Mouse (Mus musculus) MEL (cell line): ENCODE data around the gene Gli1.

Experiments used
- CTCF ChIP-seq, 3 experiments: IDR thresholded peaks in 2 of 3; conservative IDR thresholded peaks in 1 of 3; 2 replicates each; pipeline ENCODE4 v1.5.1; 2011 to 2012; ENCODE audit warnings: low read length in 3 of 3, low read depth in 2 of 3, mild to moderate bottlenecking in 2 of 3, improper control_type of control experiment in 1 of 3, inconsistent platforms in 1 of 3, mixed read lengths in 1 of 3, moderate library complexity in 1 of 3; ENCODE audit not compliant: control insufficient read depth in 1 of 3, insufficient read depth in 1 of 3, poor library complexity in 1 of 3, severe bottlenecking in 1 of 3
- EP300 ChIP-seq, 2 experiments: IDR thresholded peaks; 2 replicates each; pipeline ENCODE4 v1.6.1; 2011; ENCODE audit warnings: improper control_type of control experiment in 2 of 2, low read length in 2 of 2, low read depth in 1 of 2, mild to moderate bottlenecking in 1 of 2
- MAFK ChIP-seq: IDR thresholded peaks from 2 replicates; pipeline ENCODE4 v1.6.1; 2011; ENCODE audit warnings: low read depth, mild to moderate bottlenecking, low read length, improper control_type of control experiment, borderline replicate concordance
- POLR2A ChIP-seq, 2 experiments: IDR thresholded peaks; 2 replicates each; pipeline ENCODE4 v1.6.1; 2011 to 2012; ENCODE audit warnings: low read length in 2 of 2, mild to moderate bottlenecking in 2 of 2, control low read depth in 1 of 2, improper control_type of control experiment in 1 of 2, low read depth in 1 of 2, moderate library complexity in 1 of 2; ENCODE audit not compliant: control insufficient read depth in 1 of 2, insufficient read depth in 1 of 2, poor library complexity in 1 of 2
- ZMIZ1 ChIP-seq: IDR thresholded peaks from 2 replicates; pipeline ENCODE4 v1.6.1; 2012; ENCODE audit warnings: low read depth, mild to moderate bottlenecking, inconsistent platforms, low read length, improper control_type of control experiment, moderate library complexity

DNA sequence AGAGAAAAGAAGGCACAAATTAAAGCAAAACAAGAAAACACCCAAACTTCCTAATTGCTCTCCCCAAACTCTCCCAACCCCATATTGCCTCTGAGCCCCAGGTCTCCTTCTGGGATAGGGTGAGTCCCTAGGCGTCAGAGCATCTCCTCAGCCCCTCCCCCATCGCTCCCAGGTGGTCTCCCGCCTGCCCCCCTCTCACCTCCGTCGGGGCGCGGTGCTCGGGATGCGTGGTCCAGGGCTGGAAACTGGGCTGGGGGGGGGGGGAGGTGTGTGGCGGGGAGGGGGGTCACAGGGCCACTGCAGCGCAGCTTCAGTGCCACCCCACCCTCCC lies 449 bp downstream of the Gli1 start:
- TF ChIP-seq ZMIZ1 (no peak), CTCF (IDR thresholded peaks at IDR 0.05 in 2 of 3, conservative IDR thresholded peaks at IDR 0.05 in 1 of 3; ENCODE audit: control insufficient read depth in 1 of 3, insufficient read depth in 1 of 3, low read depth in 2 of 3, low read length in 3 of 3, poor library complexity in 1 of 3, severe bottlenecking in 1 of 3) (no peak), POLR2A (IDR thresholded peaks at IDR 0.05; ENCODE audit: control insufficient read depth in 1 of 2, insufficient read depth in 1 of 2, low read depth in 1 of 2, low read length in 2 of 2, poor library complexity in 1 of 2) (no peak), EP300 (IDR thresholded peaks at IDR 0.05; ENCODE audit: low read depth in 1 of 2, low read length in 2 of 2) (no peak), MAFK (no peak)
